Mouse (Mus musculus) liver, embryonic 14.5 days (tissue): ENCODE measurements around the gene Adam12.

ENCODE experiments used
- CTCF ChIP-seq: IDR thresholded peaks from 2 replicates; pipeline ENCODE4 v1.5.1; 2016; ENCODE audit warnings: antibody characterized with exemption, low read depth, control low read depth
- EP300 ChIP-seq: IDR thresholded peaks from 2 replicates; pipeline ENCODE4 v1.6.1; 2016; ENCODE audit warnings: antibody characterized with exemption, low read depth

DNA sequence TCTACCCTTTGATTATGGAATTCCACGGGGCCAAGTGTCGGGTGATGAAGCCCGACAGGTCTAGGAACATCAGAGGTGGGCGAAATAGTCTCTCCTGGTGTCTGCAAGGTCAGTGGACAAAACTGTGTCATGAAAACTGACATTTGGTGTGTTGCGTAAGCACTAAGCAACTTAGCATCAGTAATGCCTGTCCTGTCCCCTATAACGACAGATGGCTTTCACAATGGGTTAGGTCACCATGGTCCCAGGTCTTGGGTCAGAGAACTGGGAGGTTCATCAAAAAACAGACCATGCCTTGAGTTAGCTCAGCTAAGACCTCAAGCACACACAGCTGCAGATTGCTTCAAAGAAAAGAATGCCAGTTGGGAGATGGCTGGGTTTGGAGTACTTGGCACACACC is 200.2 kb downstream of the Adam12 start:
- no peak for TF ChIP-seq CTCF
- no peak for TF ChIP-seq EP300
